Mouse (Mus musculus) embryonic facial prominence, embryonic 10.5 days (tissue): ENCODE results near the gene Msrb1. TPM values are rescaled to one million over a fixed set of nuclear protein-coding genes. Genes with fewer than 3 reads are reported as not detected.
"Not testable (repeated sequence)": the region's sequence is repeated elsewhere in the genome, so short reads cannot be mapped to it uniquely, and the experiment has no call there.

Source experiments
- DNase-seq: peaks from one replicate; pipeline ENCODE4 v3.0.0-alpha.2; 2017; ENCODE audit warnings: low spot score
- H3K27ac ChIP-seq: fragments of 300-500 bp; sonication (generic); replicated peaks from 2 replicates; pipeline ENCODE4 v1.5.1; 2016; ENCODE audit warnings: mild to moderate bottlenecking
- H3K27me3 ChIP-seq: fragments of 300-500 bp; sonication (generic); replicated peaks from 2 replicates; pipeline ENCODE4 v1.6.1; 2016; ENCODE audit warnings: low read depth, mild to moderate bottlenecking; ENCODE audit not compliant: poor library complexity, severe bottlenecking
- H3K36me3 ChIP-seq: fragments of 300-500 bp; sonication (generic); replicated peaks from 2 replicates; pipeline ENCODE4 v1.6.1; 2016; ENCODE audit warnings: mild to moderate bottlenecking, moderate library complexity
- H3K4me1 ChIP-seq: fragments of 300-500 bp; sonication (generic); 2 replicates; pipeline ENCODE4 v1.6.1; 2016
- H3K4me3 ChIP-seq: fragments of 300-500 bp; sonication (generic); 2 replicates; pipeline ENCODE4 v1.5.1; 2016; ENCODE audit warnings: mild to moderate bottlenecking, moderate library complexity
- H3K9me3 ChIP-seq: fragments of 300-500 bp; sonication (generic); 2 replicates; pipeline ENCODE4 v1.6.1; 2016; ENCODE audit warnings: mild to moderate bottlenecking
- WGBS: fragments of 180-500 bp; shearing (Covaris S2); methylation state at CpG from one replicate; pipeline ENCODE4 v1.1.7; 2016; 5-methylcytosine and 5-hydroxymethylcytosine counted together
- polyA plus RNA-seq: library from polyadenylated mRNA; unstranded; fragments of >200 nt; fragmentation: Nextera tagmentation; extraction: Ambion mirVana; gene quantifications from 2 replicates; pipeline ENCODE4 v1.2.1, GENCODE M21; 2016

The Msrb1 gene
- polyA plus RNA-seq, 1 experiment from 2014 or later: 21.6 TPM

DNA sequence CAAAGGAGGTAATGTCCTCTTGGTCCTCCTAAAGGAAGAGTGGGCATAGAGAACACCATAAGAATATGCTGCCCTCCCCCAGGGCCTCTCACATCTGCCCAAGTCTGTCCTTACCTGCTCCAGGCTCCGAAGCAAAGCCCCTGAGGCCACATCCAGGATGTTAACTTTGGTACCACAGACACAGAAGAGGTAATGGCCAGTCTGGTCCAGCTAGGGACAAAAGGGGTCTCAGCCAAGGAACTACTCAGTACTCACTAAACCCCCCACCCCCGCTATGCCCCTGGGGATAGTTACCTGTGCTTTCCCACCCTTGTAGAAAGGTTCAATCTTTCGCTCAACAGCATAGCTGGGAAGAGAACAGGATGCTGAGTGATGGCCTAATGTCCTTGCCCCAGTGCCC lies 30.6 kb upstream of the Msrb1 start:
- DNase-seq: no peak
- H3K4me1 ChIP-seq: peaks cover 16% of the 10 kb centered on the region
- 91% methylated on average over 3 of the region's 3 CpGs for WGBS
- H3K27me3 ChIP-seq: no peaks in the 10 kb centered on the region
- peaks cover 51% of the 10 kb centered on the region for H3K36me3 ChIP-seq
- no peaks in the 10 kb centered on the region for H3K9me3 ChIP-seq
- H3K4me3 ChIP-seq: peak overlapping the region; percentile 77
- H3K27ac ChIP-seq: no peak overlapping the region

DNA sequence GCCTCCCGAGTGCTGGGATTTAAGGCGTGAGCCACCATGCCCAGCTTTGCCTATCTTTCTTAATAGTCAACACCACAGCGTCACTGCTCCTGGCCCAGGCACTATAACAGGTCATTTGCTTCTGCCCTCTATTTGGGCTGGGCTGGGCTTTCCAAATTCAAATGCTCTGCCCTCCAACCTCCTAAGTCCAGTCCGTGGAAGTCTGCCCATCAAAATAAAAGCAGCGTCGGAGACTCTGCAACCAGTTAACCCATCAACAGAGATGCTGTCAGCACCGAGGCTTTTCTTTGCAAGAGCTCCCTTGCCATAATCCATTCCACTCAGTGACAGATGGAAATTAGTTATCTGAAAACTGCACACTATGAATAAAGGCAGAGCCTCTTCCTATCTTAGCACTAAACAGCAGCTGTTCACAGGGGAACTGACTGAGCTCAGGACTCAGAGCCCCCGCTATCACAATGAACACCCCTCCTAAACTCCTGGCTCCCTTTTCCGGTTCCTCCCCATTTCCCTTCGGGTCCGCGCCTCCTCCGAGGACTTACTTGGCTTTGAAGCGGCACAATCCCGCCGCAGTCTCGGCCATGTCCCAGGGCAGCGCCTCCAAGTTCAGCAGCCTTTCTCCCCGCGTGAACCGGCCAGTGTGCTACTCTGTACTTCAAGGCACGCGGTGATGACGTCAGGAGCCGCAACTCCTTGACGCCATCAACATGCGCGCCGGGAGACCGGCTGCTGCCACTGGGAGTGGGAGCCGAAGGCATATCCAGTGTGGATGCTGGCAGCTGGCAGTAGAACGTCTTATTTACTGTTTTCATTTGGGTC lies 29.3 kb upstream of the Msrb1 start, which contains the start of gene Tbl3:
Gene Tbl3 (minus strand): TSS at position 679 of the 819 bp plus-strand sequence.
- Histone ChIP-seq H3K4me3 (peak within 1 kb of the TSS; percentile 77), H3K36me3 (peaks cover 38% of the 10 kb centered on the region), H3K9me3 (no peaks in the 10 kb centered on the region), H3K27me3 (no peaks in the 10 kb centered on the region), H3K4me1 (peaks cover 16% of the 10 kb centered on the region), H3K27ac (peak within 1 kb of the TSS; percentile 83)
- peak; percentile 95 for DNase-seq
- WGBS: 4% methylated on average over 32 of the region's 32 CpGs

- DNase-seq: no peak
- Histone ChIP-seq H3K27ac (peak overlapping the region; percentile 83), H3K27me3 (no peaks in the 10 kb centered on the region), H3K4me1 (peaks cover 16% of the 10 kb centered on the region), H3K4me3 (peak overlapping the region; percentile 77), H3K36me3 (peaks cover 30% of the 10 kb centered on the region), H3K9me3 (no peaks in the 10 kb centered on the region)
- WGBS: 6% methylated on average over 24 of the region's 24 CpGs
These were observed 28.5 kb upstream of the Msrb1 start for GRCm38 (mm10) chr17:24707801-24708425.

- peaks cover 24% of the 10 kb centered on the region for H3K36me3 ChIP-seq
- no peaks in the 10 kb centered on the region for H3K9me3 ChIP-seq
- H3K4me1 ChIP-seq: peaks cover 16% of the 10 kb centered on the region
- WGBS: 40% methylated on average over 2 of the region's 2 CpGs
- no peak for DNase-seq
- H3K27ac ChIP-seq: no peak overlapping the region
- H3K27me3 ChIP-seq: no peaks in the 10 kb centered on the region
- H3K4me3 ChIP-seq: no peak overlapping the region
These were observed 27.8 kb upstream of the Msrb1 start for GRCm38 (mm10) chr17:24708646-24709045.

- WGBS: 70% methylated on average over 6 of the region's 6 CpGs
- no peak overlapping the region for H3K27ac ChIP-seq
- peaks cover 8% of the 10 kb centered on the region for H3K4me1 ChIP-seq
- H3K4me3 ChIP-seq: no peak overlapping the region
- H3K36me3 ChIP-seq: peaks cover 39% of the 10 kb centered on the region
- no peaks in the 10 kb centered on the region for H3K9me3 ChIP-seq
- no peak for DNase-seq
- no peaks in the 10 kb centered on the region for H3K27me3 ChIP-seq
These were observed 20.9 kb upstream of the Msrb1 start for GRCm38 (mm10) chr17:24715556-24715955.

GRCm38 (mm10) chr17:24716166-24716682 lies 20.2 kb upstream of the Msrb1 start:
- Histone ChIP-seq H3K4me3 (no peak overlapping the region), H3K4me1 (peaks cover 10% of the 10 kb centered on the region), H3K36me3 (peaks cover 45% of the 10 kb centered on the region), H3K9me3 (no peaks in the 10 kb centered on the region), H3K27me3 (no peaks in the 10 kb centered on the region), H3K27ac (no peak overlapping the region)
- 98% methylated on average over 15 of the region's 15 CpGs for whole genome bisulfite sequencing
- no peak for DNase-seq

- Histone ChIP-seq H3K4me1 (peaks cover 25% of the 10 kb centered on the region), H3K4me3 (peak within 1 kb of the TSS; percentile 90), H3K27me3 (no peaks in the 10 kb centered on the region), H3K36me3 (peaks cover 60% of the 10 kb centered on the region), H3K9me3 (no peaks in the 10 kb centered on the region), H3K27ac (peak within 1 kb of the TSS; percentile 94; the same call in 1 of the 2 replicates)
- no peak for DNase-seq
- 79% methylated on average over 4 of the region's 4 CpGs for WGBS
These were observed 18.5 kb upstream of the Msrb1 start, which contains the start of the genes Rnf151 and Rps2 for GRCm38 (mm10) chr17:24717943-24718342. Gene Rnf151, minus strand, starts transcription at chr17:24718063. Gene Rps2, plus strand, starts transcription at chr17:24718116.

- WGBS: 62% methylated on average over 5 of the region's 5 CpGs
- H3K27me3 ChIP-seq, DNase-seq, H3K9me3 ChIP-seq: not testable (repeated sequence)
- Histone ChIP-seq H3K27ac (peak overlapping the region; percentile 94), H3K4me1 (peaks cover 35% of the 10 kb centered on the region), H3K4me3 (peak overlapping the region; percentile 90), H3K36me3 (peaks cover 60% of the 10 kb centered on the region)
These were observed 17.5 kb upstream of the Msrb1 start for GRCm38 (mm10) chr17:24718938-24719337.

- WGBS: under 1% methylated on average over 61 of the region's 61 CpGs
- H3K4me1 ChIP-seq: peaks cover 40% of the 10 kb centered on the region
These were observed 16.8 kb upstream of the Msrb1 start for GRCm38 (mm10) chr17:24719494-24720222.

GRCm38 (mm10) chr17:24720616-24721015 lies 15.8 kb upstream of the Msrb1 start:
- not testable (repeated sequence) for H3K9me3 ChIP-seq, DNase-seq, H3K27me3 ChIP-seq
- Histone ChIP-seq H3K27ac (peak overlapping the region; percentile 94), H3K4me1 (peaks cover 40% of the 10 kb centered on the region), H3K4me3 (peak overlapping the region; percentile 90), H3K36me3 (peaks cover 54% of the 10 kb centered on the region)
- WGBS: 2% methylated on average over 11 of the region's 11 CpGs

More at GRCm38 (mm10) chr17:24719494-24720222, 16.8 kb upstream of the Msrb1 start:
- no peaks in the 10 kb centered on the region for H3K27me3 ChIP-seq
- H3K9me3 ChIP-seq: no peaks in the 10 kb centered on the region
- peak overlapping the region; percentile 90 for H3K4me3 ChIP-seq
- H3K27ac ChIP-seq: peak overlapping the region; percentile 94
- DNase-seq: peak; percentile 99
- peaks cover 60% of the 10 kb centered on the region for H3K36me3 ChIP-seq

DNA sequence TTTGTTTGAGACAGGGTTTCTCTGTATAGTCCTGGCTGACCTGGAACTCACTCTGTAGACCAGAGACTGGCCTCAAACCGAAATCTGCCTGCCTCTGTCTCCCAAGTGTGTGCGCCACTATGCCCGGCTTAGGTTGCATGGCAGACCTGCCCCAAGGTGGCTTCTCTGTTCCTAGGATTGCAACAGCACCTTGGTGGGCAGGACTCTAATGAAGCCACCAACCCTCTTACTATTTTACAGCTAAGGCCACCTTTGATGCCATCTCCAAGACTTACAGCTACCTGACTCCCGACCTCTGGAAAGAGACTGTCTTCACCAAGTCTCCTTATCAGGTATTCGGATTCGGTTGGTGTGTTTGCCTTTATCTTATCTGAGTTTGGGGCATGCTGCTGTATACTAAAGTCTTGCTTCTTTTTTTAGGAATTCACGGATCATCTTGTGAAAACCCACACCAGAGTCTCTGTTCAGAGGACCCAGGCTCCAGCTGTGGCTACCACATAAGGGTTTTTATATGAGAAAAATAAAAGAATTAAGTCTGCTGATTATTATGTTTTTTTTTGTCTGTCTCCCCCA lies 15.0 kb upstream of the Msrb1 start:
- Histone ChIP-seq H3K4me3 (peak overlapping the region; percentile 90), H3K36me3 (peaks cover 45% of the 10 kb centered on the region), H3K4me1 (peaks cover 40% of the 10 kb centered on the region), H3K27ac (0 out of 2 replicates have a peak overlapping the region, but pooled peaks have one; percentile 40)
- 67% methylated on average over 7 of the region's 7 CpGs for WGBS
- H3K27me3 ChIP-seq, DNase-seq, H3K9me3 ChIP-seq: not testable (repeated sequence)
